Mouse (Mus musculus): ENCODE measurements around the gene Adgre5. TPM values are rescaled to one million over a fixed set of nuclear protein-coding genes. Genes with fewer than 3 reads are reported as not detected.
A peak's percentile ranks its signal among the peaks of the same experiment; 100 is the strongest.

Adgre5 gene
- polyA plus RNA-seq, 1 experiment from 2014 or later = 26.4 TPM

DNA sequence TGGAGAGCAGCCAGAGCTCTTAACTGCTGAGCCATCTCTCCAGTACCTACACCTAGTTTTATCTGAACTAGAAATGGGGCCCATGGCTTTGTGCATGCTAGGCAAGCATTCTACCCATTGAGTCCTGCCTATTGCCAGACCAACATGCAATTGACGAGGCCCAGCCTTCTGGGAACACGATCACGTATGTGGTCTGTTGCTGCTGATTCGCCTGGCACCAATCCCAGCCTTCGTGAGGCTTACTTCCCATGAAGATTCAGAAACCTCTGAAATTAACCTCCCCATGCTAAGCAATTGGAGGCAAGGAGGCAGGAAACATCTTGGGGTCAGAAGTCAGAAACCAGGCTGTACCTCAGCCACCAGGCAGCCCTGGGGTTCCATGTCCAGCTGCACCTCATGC lies 60.5 kb downstream of the Adgre5 start:
- H3K27ac ChIP-seq (replicated peaks; ENCODE audit: low read depth, low read length) = peak overlapping the region; percentile 63
- H3K4me2 ChIP-seq (ENCODE audit: low read depth, severe bottlenecking) = 0 out of 2 replicates have a peak overlapping the region, but pooled peaks have one; percentile 1
- ATAC-seq (ENCODE audit: insufficient number of reproducible peaks, low FRiP score, low TSS enrichment, low read depth) (no peak), DNase-seq (ENCODE audit: low spot score) (no peak)
- WGBS = 83% methylated on average over 5 of the region's 5 CpGs
- no peaks in the 10 kb centered on the region for H3K27me3 ChIP-seq (ENCODE audit: control insufficient read depth, insufficient read depth, low read length)
- peaks cover 16% of the 10 kb centered on the region for H3K36me3 ChIP-seq (ENCODE audit: control insufficient read depth, insufficient read depth, low read length)
- no peak overlapping the region for H3K4me3 ChIP-seq (ENCODE audit: low read depth, low read length)
- peaks cover 14% of the 10 kb centered on the region; the same call in 1 of the 2 replicates for H3K4me1 ChIP-seq (ENCODE audit: control insufficient read depth, insufficient read depth, low read length)
- no peaks in the 10 kb centered on the region for H3K9me3 ChIP-seq (ENCODE audit: control insufficient read depth, low read length)
- no peak overlapping the region for H3K9ac ChIP-seq (ENCODE audit: low read length)

DNA sequence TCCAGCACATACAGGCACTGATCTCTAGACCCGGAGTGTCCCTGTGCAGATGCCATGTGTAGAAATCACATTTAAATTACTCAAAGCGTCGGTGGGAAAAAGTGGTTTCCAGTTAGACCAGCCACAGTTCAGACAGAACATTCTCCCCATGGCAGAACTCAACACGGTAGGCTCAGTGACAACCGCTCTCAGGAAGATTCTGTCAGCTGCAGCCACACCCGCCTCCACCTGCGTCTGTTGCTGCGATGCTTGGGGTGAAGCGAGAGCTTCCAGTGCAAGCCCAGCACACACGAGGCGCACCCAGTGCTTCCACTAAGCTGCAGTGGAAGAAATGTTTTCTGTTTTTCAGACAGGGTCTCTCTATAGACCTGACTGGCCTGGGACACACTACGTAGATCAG lies 61.3 kb downstream of the Adgre5 start:
- 94% methylated on average over 12 of the region's 12 CpGs for WGBS
- Histone ChIP-seq H3K4me2 (ENCODE audit: low read depth, severe bottlenecking) (no peak overlapping the region), H3K27ac (replicated peaks; ENCODE audit: low read depth, low read length) (no peak overlapping the region), H3K27me3 (ENCODE audit: control insufficient read depth, insufficient read depth, low read length) (no peaks in the 10 kb centered on the region), H3K4me3 (ENCODE audit: low read depth, low read length) (no peak overlapping the region), H3K36me3 (ENCODE audit: control insufficient read depth, insufficient read depth, low read length) (peaks cover 16% of the 10 kb centered on the region), H3K9ac (ENCODE audit: low read length) (no peak overlapping the region), H3K4me1 (ENCODE audit: control insufficient read depth, insufficient read depth, low read length) (peaks cover 14% of the 10 kb centered on the region; the same call in 1 of the 2 replicates), H3K9me3 (ENCODE audit: control insufficient read depth, low read length) (no peaks in the 10 kb centered on the region)
- no peak for DNase-seq (ENCODE audit: low spot score)
- no peak for ATAC-seq (ENCODE audit: insufficient number of reproducible peaks, low FRiP score, low TSS enrichment, low read depth)

- Histone ChIP-seq H3K27ac (replicated peaks; ENCODE audit: low read depth, low read length) (no peak overlapping the region), H3K4me1 (ENCODE audit: control insufficient read depth, insufficient read depth, low read length) (0 out of 2 replicates have a peak, but pooled peaks cover 2% of the 10 kb centered on the region), H3K27me3 (ENCODE audit: control insufficient read depth, insufficient read depth, low read length) (no peaks in the 10 kb centered on the region), H3K9ac (ENCODE audit: low read length) (no peak overlapping the region), H3K4me3 (ENCODE audit: low read depth, low read length) (no peak overlapping the region), H3K36me3 (ENCODE audit: control insufficient read depth, insufficient read depth, low read length) (peaks cover 30% of the 10 kb centered on the region), H3K9me3 (ENCODE audit: control insufficient read depth, low read length) (no peaks in the 10 kb centered on the region), H3K4me2 (ENCODE audit: low read depth, severe bottlenecking) (no peak overlapping the region)
- ATAC-seq (ENCODE audit: insufficient number of reproducible peaks, low FRiP score, low TSS enrichment, low read depth) (no peak), DNase-seq (ENCODE audit: low spot score) (no peak)
- WGBS = 92% methylated on average over 5 of the region's 5 CpGs
These were observed 66.6 kb downstream of the Adgre5 start for GRCm38 (mm10) chr8:83674497-83674896.

Small RNA genes within 50 kb of the gene (microRNA-seq; reads per million reads assigned to microRNA genes)
- not detected for gene Mir1668

Other genes starting within 250 kb of the Adgre5 start
- not detected in 2 replicates for gene Olfr370, start 205.5 kb downstream of the Adgre5 start, polyA plus RNA-seq (2014; fragmentation: Nextera tagmentation; extraction: Ambion mirVana)
- 331 and 339 TPM in 2 replicates for gene Ndufb7, start 174.7 kb downstream of the Adgre5 start, polyA plus RNA-seq (2014; fragmentation: Nextera tagmentation; extraction: Ambion mirVana)
- gene Tecr, start 133.4 kb downstream of the Adgre5 start, polyA plus RNA-seq (2014; fragmentation: Nextera tagmentation; extraction: Ambion mirVana) = 679 and 704 TPM in 2 replicates
- 75.6 and 78.2 TPM in 2 replicates for gene Dnajb1, start 133.1 kb downstream of the Adgre5 start, polyA plus RNA-seq (2014; fragmentation: Nextera tagmentation; extraction: Ambion mirVana)
- 163 and 178 TPM in 2 replicates for gene Gipc1, start 88.6 kb downstream of the Adgre5 start, polyA plus RNA-seq (2014; fragmentation: Nextera tagmentation; extraction: Ambion mirVana)
- gene Ptger1, start 74.6 kb downstream of the Adgre5 start, polyA plus RNA-seq (2014; fragmentation: Nextera tagmentation; extraction: Ambion mirVana) = 0.59 and 1.6 TPM in 2 replicates
- gene Pkn1, start 42.1 kb downstream of the Adgre5 start, polyA plus RNA-seq (2014; fragmentation: Nextera tagmentation; extraction: Ambion mirVana) = 28.8 and 30.1 TPM in 2 replicates
- 210 and 215 TPM in 2 replicates for gene Ddx39, start 26.1 kb downstream of the Adgre5 start, polyA plus RNA-seq (2014; fragmentation: Nextera tagmentation; extraction: Ambion mirVana)
- 20.7 and 23.0 TPM in 2 replicates for gene Adgrl1, start 158.8 kb upstream of the Adgre5 start, polyA plus RNA-seq (2014; fragmentation: Nextera tagmentation; extraction: Ambion mirVana)
- gene Gm10644, start 213.9 kb upstream of the Adgre5 start, polyA plus RNA-seq (2014; fragmentation: Nextera tagmentation; extraction: Ambion mirVana) = 0.76 and 0.81 TPM in 2 replicates
- 81.8 and 84.1 TPM in 2 replicates for gene Asf1b, start 214.2 kb upstream of the Adgre5 start, polyA plus RNA-seq (2014; fragmentation: Nextera tagmentation; extraction: Ambion mirVana)
- 145 and 156 TPM in 2 replicates for gene Prkaca, start 231.7 kb upstream of the Adgre5 start, polyA plus RNA-seq (2014; fragmentation: Nextera tagmentation; extraction: Ambion mirVana)